Mouse (Mus musculus) hindbrain, embryonic 12.5 days (tissue): ENCODE results near the gene Hoxa6. TPM values are rescaled to one million over a fixed set of nuclear protein-coding genes. Genes with fewer than 3 reads are reported as not detected.

Experiments used
- ATAC-seq: fragments of 200-750 bp; cut with Nextera tagmentation; 2 replicates; pipeline ENCODE4 v1.8.0; 2017; ENCODE audit warnings: moderate TSS enrichment; ENCODE audit not compliant: low FRiP score
- H3K27ac ChIP-seq: fragments of 300-500 bp; sonication (generic); 2 replicates; pipeline ENCODE4 v1.5.1; 2016; ENCODE audit warnings: mild to moderate bottlenecking
- H3K27me3 ChIP-seq: fragments of 300-500 bp; sonication (generic); 2 replicates; pipeline ENCODE4 v1.6.1; 2016; ENCODE audit warnings: mild to moderate bottlenecking
- H3K36me3 ChIP-seq: fragments of 300-500 bp; sonication (generic); 2 replicates; pipeline ENCODE4 v1.6.1; 2016; ENCODE audit warnings: mild to moderate bottlenecking
- H3K4me1 ChIP-seq: fragments of 300-500 bp; sonication (generic); 2 replicates; pipeline ENCODE4 v1.6.1; 2016
- H3K4me2 ChIP-seq: fragments of 300-500 bp; sonication (generic); replicated peaks from 2 replicates; pipeline ENCODE4 v1.6.1; 2016; ENCODE audit warnings: mild to moderate bottlenecking
- H3K4me3 ChIP-seq: fragments of 300-500 bp; sonication (generic); 2 replicates; pipeline ENCODE4 v1.5.1; 2016; ENCODE audit warnings: mild to moderate bottlenecking
- H3K9ac ChIP-seq: fragments of 300-500 bp; sonication (generic); 2 replicates; pipeline ENCODE4 v1.6.1; 2016; ENCODE audit warnings: mild to moderate bottlenecking, moderate library complexity
- H3K9me3 ChIP-seq: fragments of 300-500 bp; sonication (generic); replicated peaks from 2 replicates; pipeline ENCODE4 v1.6.1; 2016; ENCODE audit warnings: mild to moderate bottlenecking
- WGBS: fragments of 180-500 bp; shearing (Covaris S2); methylation state at CpG from one replicate; pipeline ENCODE4 v1.1.7; 2016; 5-methylcytosine and 5-hydroxymethylcytosine counted together
- polyA plus RNA-seq: library from polyadenylated mRNA; unstranded; fragments of >200 nt; fragmentation: Nextera tagmentation; extraction: Ambion mirVana; gene quantifications from 2 replicates; pipeline ENCODE4 v1.2.1, GENCODE M21; 2016

Hoxa6 gene
- polyA plus RNA-seq, 1 experiment from 2014 or later, result 18.7 TPM

GRCm38 (mm10) chr6:52164626-52165440 lies 43.7 kb downstream of the Hoxa6 start, which contains the start of gene Hoxa2:
Gene Hoxa2, minus strand, starts transcription at chr6:52164831.
- peak within 1 kb of the TSS; percentile 99 for H3K27ac ChIP-seq
- no peaks in the 10 kb centered on the region for H3K9me3 ChIP-seq
- peak within 1 kb of the TSS; percentile 97 for H3K9ac ChIP-seq
- peak; percentile 77 for ATAC-seq
- H3K4me2 ChIP-seq, result peak within 1 kb of the TSS; percentile 88
- under 1% methylated on average over 25 of the region's 25 CpGs for WGBS
- H3K27me3 ChIP-seq, result peaks cover 49% of the 10 kb centered on the region
- peak within 1 kb of the TSS; percentile 66 for H3K4me3 ChIP-seq
- no peaks in the 10 kb centered on the region for H3K36me3 ChIP-seq
- H3K4me1 ChIP-seq, result peaks cover 7% of the 10 kb centered on the region

DNA sequence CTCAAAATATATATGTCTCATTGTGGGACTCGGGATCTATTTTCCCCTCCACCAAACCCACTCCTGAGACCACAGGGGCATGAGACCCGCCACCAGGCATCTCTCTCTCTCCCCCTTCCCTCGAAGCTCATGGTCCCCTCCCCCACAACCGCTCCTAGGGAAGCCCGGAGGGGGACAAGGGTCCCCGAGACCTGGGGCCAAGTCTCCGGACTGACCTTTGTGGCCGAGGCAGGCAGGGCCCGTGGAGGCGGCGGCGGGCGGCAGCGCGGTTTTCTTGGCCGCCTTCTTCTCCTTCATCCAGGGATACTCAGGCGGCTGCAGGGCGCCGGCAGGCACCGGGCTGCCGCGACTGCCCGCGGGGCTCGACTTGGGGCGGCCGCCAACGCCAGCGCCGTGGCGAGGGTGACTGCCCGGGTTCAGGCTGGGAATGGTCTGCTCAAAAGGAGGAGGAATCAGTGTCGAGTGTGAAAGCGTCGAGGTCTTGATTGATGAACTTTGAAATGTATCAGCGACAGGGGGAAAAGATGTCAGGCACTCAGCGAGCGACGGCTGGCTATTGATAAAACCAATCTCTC lies 44.4 kb downstream of the Hoxa6 start:
- H3K9me3 ChIP-seq, result no peaks in the 10 kb centered on the region
- under 1% methylated on average over 39 of the region's 39 CpGs for WGBS
- peak overlapping the region; percentile 97 for H3K9ac ChIP-seq
- no peaks in the 10 kb centered on the region for H3K36me3 ChIP-seq
- ATAC-seq, result no peak
- peaks cover 12% of the 10 kb centered on the region for H3K4me1 ChIP-seq
- H3K4me3 ChIP-seq, result peak overlapping the region; percentile 66
- H3K4me2 ChIP-seq, result peak overlapping the region; percentile 88
- H3K27me3 ChIP-seq, result peaks cover 51% of the 10 kb centered on the region
- H3K27ac ChIP-seq, result peak overlapping the region; percentile 99

DNA sequence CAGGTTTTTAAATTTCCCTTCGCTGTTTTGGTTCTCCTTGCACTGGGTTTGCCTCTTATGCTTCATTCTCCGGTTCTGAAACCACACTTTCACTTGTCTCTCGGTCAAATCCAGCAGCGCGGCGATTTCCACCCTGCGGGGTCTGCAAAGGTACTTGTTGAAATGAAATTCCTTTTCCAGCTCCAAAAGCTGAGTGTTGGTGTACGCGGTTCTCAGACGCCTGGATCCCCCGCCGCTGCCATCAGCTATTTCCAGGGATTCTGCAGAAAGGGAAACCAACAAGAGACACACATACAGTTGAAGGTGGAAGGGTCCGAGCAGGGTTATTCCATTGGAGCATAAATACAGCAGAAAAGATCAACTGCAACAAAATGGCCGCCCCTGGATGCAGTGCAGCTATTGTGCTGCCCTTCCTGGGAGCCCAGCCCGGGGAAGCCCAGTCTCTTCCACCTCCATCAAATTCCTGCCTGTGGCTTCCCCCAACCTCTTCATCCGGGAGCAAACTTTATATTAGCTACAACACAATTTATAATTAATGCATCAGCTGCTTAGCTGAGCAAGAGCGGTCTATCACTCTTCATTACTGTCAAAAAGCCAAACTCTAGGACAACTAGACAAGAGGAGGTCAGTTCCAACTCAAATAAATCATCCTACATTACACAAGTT lies 45.0 kb downstream of the Hoxa6 start:
- Histone ChIP-seq H3K4me2 (peak overlapping the region; percentile 88), H3K36me3 (no peaks in the 10 kb centered on the region), H3K9ac (peak overlapping the region; percentile 97), H3K4me1 (peaks cover 15% of the 10 kb centered on the region), H3K27ac (peak overlapping the region; percentile 99), H3K9me3 (no peaks in the 10 kb centered on the region), H3K27me3 (peaks cover 56% of the 10 kb centered on the region), H3K4me3 (peak overlapping the region; percentile 66)
- ATAC-seq, result no peak
- 2% methylated on average over 17 of the region's 17 CpGs for WGBS

DNA sequence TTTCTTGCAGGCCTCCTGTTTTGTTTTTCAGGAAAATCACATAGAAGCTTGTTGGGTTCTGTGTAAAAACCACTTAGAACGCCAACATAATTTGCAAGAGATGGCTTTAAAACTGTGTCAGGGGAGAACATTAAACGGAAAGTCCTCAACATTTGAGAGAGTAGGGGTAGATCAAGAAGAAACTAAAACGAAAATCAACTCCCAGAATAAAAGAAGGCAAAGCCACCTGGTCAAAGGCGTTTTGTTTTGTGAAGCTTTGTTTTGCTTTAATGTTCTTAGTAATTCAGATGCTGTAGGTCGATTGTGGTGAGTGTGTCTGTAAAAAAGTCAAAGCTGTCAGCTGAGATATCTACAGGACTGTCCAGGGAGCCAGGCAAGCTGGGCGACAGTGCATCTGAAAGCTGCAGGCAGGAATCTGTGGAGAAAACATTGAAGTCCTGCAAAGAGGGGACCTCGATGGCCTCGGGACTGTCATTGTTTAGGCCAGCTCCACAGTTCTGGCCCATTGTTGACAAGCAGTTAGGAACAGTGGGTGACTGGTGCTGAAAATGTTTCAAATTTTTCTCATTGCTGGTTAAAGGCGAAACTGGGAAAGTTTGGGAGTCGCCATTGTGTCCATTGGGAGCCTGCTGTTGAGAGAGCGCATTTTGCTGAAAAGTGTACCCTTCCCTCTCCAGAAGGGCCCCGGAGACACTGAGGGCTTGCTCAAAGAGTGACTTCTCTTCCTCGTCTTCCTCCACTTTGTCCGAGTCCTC lies 45.7 kb downstream of the Hoxa6 start:
- Histone ChIP-seq H3K4me1 (peaks cover 19% of the 10 kb centered on the region), H3K4me3 (peak overlapping the region; percentile 66), H3K4me2 (peak overlapping the region; percentile 88), H3K27me3 (peaks cover 59% of the 10 kb centered on the region), H3K9me3 (no peaks in the 10 kb centered on the region), H3K27ac (peak overlapping the region; percentile 99), H3K36me3 (no peaks in the 10 kb centered on the region), H3K9ac (peak overlapping the region; percentile 97)
- WGBS, result 1% methylated on average over 14 of the region's 14 CpGs
- ATAC-seq, result no peak

DNA sequence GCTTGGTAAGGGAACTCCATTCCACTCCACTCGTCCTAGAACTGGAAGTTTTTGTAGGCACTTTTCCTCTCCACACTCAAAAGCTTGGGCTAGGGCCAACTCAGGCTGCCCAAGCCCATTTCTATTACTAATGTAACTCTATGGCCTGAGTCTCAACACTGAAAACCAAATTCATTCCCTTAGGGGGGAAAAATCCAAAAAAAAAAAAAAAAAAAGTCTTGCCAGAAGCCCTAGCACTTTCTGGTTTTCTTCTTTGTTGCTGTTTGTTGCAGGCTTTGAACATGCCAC lies 46.5 kb downstream of the Hoxa6 start:
- peak overlapping the region; percentile 99 for H3K27ac ChIP-seq
- WGBS, result 3% methylated on average over 1 of the region's 1 CpGs
- no peak for ATAC-seq
- peak overlapping the region; percentile 88 for H3K4me2 ChIP-seq
- H3K27me3 ChIP-seq, result peaks cover 60% of the 10 kb centered on the region
- peak overlapping the region; percentile 97 for H3K9ac ChIP-seq
- H3K4me1 ChIP-seq, result peaks cover 21% of the 10 kb centered on the region
- H3K9me3 ChIP-seq, result no peaks in the 10 kb centered on the region
- peak overlapping the region; percentile 66 for H3K4me3 ChIP-seq
- H3K36me3 ChIP-seq, result no peaks in the 10 kb centered on the region

- Histone ChIP-seq H3K4me2 (peak overlapping the region; percentile 88), H3K9me3 (no peaks in the 10 kb centered on the region), H3K4me1 (peaks cover 21% of the 10 kb centered on the region), H3K27ac (peak overlapping the region; percentile 99), H3K27me3 (peaks cover 66% of the 10 kb centered on the region), H3K36me3 (no peaks in the 10 kb centered on the region), H3K4me3 (peak overlapping the region; percentile 66), H3K9ac (peak overlapping the region; percentile 97)
- no peak for ATAC-seq
- WGBS, result 5% methylated on average over 8 of the region's 8 CpGs
These were observed 47.0 kb downstream of the Hoxa6 start for GRCm38 (mm10) chr6:52161336-52162092.

DNA sequence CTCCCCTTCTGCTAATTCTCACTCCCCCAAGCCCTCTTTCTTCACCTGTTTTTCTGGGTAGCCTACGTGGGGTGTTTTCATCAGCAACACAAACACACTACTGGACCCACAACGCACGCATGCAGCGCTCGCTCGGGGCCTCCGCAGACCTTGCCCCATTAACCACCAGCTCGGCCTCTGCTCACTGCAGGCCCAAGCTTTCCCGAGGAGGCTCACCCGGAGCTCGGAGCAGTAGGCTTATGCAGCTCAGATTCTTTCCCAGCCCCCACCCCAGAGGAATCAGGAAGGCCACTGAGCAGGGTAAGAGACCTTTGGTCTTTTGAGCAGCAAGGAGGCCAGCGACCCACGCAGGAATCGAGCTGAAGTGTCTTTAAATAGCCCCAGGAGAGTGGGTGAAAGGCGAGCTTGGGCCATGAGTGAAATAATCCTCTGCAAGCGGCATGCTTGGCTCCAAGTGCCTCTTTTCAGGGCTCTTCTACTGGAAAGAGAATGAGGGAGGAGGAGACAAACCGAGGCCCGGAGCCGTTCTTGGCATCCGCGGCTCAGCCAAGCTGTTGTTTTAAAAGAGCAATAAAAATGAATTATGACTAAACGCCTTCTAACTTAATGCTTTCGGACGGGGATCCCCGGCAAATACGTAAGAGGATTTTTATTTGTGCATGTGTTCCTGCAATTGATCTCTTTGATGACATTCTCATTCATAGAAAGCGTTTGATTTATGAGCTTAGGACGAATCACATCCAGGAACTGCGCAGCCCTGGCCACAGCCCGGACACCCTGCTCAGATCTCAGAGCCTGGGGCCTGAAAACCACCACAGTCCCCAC lies 47.8 kb downstream of the Hoxa6 start:
- peak overlapping the region; percentile 93 for H3K27ac ChIP-seq
- WGBS, result 2% methylated on average over 30 of the region's 30 CpGs
- no peak for ATAC-seq
- H3K27me3 ChIP-seq, result peaks cover 70% of the 10 kb centered on the region
- H3K4me3 ChIP-seq, result peak overlapping the region; percentile 66
- peak overlapping the region; percentile 88 for H3K4me2 ChIP-seq
- no peaks in the 10 kb centered on the region for H3K9me3 ChIP-seq
- H3K36me3 ChIP-seq, result no peaks in the 10 kb centered on the region
- peaks cover 21% of the 10 kb centered on the region for H3K4me1 ChIP-seq
- peak overlapping the region; percentile 89 for H3K9ac ChIP-seq

GRCm38 (mm10) chr6:52159979-52160378 lies 48.5 kb downstream of the Hoxa6 start:
- Histone ChIP-seq H3K27me3 (peaks cover 70% of the 10 kb centered on the region), H3K4me2 (peak overlapping the region; percentile 88), H3K9ac (peak overlapping the region; percentile 89), H3K4me1 (peaks cover 21% of the 10 kb centered on the region), H3K36me3 (no peaks in the 10 kb centered on the region), H3K9me3 (no peaks in the 10 kb centered on the region), H3K27ac (peak overlapping the region; percentile 93), H3K4me3 (peak overlapping the region; percentile 66)
- 2% methylated on average over 9 of the region's 9 CpGs for WGBS
- ATAC-seq, result no peak

GRCm38 (mm10) chr6:52159164-52159761 lies 49.3 kb downstream of the Hoxa6 start:
- H3K27ac ChIP-seq, result peak overlapping the region; percentile 93
- H3K9ac ChIP-seq, result peak overlapping the region; percentile 81
- H3K4me2 ChIP-seq, result peak overlapping the region; percentile 88
- 1% methylated on average over 12 of the region's 12 CpGs for WGBS
- ATAC-seq, result 0 out of 2 replicates have a peak, but pooled peaks have one; percentile 23
- no peaks in the 10 kb centered on the region for H3K9me3 ChIP-seq
- peaks cover 75% of the 10 kb centered on the region for H3K27me3 ChIP-seq
- H3K36me3 ChIP-seq, result no peaks in the 10 kb centered on the region
- H3K4me1 ChIP-seq, result peaks cover 21% of the 10 kb centered on the region
- peak overlapping the region; percentile 66 for H3K4me3 ChIP-seq

DNA sequence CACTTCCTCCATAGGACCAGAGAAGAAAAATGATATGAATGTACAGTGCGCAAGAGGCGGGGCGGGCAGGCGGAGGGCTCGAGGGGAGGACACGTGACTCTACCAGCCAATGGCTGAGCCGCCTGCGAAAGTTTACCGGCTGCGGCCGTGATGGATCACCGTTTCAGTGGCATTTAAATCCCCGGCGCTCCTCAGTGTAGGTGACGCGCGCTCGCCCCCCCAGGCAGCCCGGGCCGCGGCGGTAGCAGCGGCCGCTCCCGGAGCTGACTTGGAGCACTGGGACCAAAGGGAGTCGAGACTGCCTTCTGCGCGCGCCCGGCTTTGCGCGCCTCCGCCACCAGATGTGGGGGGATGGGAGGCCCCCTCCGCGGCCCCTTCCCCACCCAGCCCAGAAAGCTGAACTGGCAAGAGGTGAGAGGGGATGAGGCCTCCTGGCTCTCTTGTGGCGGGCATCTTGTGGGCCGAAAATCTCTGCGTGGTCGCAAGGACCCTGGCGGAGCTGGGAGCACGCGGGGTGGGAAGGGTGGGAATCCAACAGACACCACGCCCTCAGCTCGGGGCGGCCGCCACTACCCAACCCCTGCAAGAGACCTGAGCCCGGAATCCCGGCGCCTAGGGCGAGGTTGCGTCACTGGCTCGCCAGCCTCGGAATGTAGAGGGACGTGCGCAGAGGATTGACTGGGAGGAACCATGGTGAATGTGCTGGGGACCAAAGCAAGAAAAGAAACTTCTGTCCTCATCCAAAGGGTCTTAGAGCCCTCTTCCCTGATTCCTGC lies 50.1 kb downstream of the Hoxa6 start, which contains the start of gene Hoxa1:
TSS of gene Hoxa1 (minus strand) at position 42 of the 776 bp plus-strand sequence.
- peak; percentile 85 for ATAC-seq
- peak within 1 kb of the TSS; percentile 66 for H3K4me3 ChIP-seq
- peaks cover 21% of the 10 kb centered on the region for H3K4me1 ChIP-seq
- under 1% methylated on average over 55 of the region's 55 CpGs for WGBS
- H3K27me3 ChIP-seq, result peaks cover 71% of the 10 kb centered on the region
- H3K36me3 ChIP-seq, result no peaks in the 10 kb centered on the region
- H3K27ac ChIP-seq, result peak within 1 kb of the TSS; percentile 93
- H3K9me3 ChIP-seq, result no peaks in the 10 kb centered on the region
- peak within 1 kb of the TSS; percentile 81 for H3K9ac ChIP-seq
- H3K4me2 ChIP-seq, result peak within 1 kb of the TSS; percentile 88
